Mouse (Mus musculus): ENCODE measurements around the gene Lipc. TPM values are rescaled to one million over a fixed set of nuclear protein-coding genes. Genes with fewer than 3 reads are reported as not detected.
A peak's percentile ranks its signal among the peaks of the same experiment; 100 is the strongest.

Lipc gene
- under 1 TPM in 1 of 2 experiments, not detected in 1; 0.25 TPM for total RNA-seq (2021)

DNA sequence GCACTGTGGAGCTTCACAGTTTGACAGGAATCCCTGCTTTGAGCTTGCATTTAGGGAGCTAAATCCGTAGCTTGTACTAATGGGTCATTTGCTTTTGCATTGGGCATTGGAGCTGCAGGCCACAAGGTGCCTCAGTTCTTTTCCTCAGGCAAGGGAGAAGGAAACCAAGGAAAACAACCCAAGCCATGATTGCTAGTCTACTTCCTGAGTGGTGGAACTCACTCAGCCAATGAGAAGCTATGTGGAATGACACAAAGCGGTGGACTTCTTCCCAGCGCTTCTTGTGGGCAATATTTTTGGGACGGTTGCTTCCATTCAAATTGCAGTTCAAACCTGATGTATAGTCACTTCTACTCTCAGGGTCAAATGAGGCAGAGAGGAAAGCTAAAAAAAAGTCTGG, at the start of gene Lipc:
Lipc (minus strand) TSS at position 101 of the 400 bp plus-strand sequence.
- no peak for DNase-seq

DNA sequence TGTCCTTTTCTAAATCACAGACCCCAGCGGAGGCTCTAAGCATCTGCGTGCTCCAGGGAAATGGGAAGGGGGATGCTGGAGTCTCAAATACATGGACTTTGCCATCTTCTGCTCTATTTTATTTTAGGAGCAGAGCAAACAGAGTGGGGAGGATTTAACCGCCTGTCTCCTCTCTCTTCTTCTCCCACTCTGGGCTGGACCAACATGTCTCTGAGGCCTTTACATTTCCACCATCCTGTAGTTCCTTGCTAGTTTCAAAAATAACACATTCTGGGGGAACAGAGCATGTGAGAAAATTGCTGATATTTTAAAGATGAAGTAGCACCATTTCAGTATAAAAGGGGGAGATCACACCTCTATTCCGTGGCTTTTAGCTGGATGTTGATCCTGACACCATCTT, 47.1 kb upstream of the Lipc start:
- DNase-seq: no peak

DNA sequence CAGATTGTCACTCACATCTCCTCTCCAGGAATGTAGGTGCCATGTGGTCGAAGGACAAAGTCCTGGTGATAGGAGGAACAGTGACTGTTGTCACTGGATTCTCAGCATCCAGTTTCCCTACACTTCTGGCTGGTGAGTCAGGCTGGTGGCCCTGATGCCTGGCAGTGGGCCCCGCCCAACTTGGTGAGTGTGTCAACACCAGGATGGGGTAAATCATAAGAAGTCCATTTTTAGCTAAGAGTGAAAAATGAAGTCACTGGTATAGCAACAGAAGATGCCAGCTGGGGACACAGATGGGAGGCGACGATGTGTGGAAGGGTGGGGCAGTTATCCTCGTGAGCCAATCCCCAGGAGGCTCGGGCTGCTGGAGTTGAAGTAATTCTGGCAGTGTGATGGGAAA, 46.7 kb upstream of the Lipc start:
- peak; percentile 53 to 54 for DNase-seq

DNA sequence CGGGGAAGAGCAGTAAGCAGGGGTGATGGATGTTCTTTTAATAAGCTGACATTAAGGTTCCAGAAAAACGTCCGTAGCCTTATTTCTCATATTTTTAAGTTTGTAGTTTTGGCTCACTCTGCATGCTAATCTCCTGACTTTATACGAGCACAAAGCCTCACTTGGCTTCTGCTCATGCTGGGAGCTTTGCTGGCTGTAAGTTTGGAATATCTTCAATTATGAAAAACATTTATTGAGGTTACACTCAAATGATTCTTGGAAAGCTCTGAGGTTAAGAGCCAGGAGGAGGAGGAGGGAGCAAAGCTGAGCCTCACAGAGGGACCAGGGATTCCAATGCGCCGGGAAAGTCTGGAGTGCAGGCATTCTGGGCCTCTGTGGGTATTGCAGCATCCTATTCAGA, 41.3 kb upstream of the Lipc start:
- no peak for DNase-seq

DNA sequence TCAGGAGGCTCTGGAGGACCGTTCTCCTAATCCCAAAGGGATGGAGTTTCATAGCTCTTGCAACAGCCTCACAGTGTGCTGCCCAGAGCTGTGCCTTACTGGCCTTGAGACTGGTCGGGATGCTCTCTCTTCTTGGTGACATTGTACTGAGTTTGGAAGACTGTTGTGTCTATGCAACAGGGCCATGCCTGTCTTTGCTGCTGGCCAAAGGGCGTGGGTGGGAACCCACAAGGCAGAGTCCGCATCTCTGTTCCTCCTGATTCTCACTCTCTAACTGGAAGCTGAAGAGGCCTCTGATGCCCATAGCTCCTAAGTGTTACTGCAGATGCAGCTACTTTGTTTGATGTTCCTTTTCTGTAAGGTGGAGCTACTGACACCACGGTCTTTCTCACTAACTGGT, 39.4 kb upstream of the Lipc start:
- DNase-seq: no peak

DNA sequence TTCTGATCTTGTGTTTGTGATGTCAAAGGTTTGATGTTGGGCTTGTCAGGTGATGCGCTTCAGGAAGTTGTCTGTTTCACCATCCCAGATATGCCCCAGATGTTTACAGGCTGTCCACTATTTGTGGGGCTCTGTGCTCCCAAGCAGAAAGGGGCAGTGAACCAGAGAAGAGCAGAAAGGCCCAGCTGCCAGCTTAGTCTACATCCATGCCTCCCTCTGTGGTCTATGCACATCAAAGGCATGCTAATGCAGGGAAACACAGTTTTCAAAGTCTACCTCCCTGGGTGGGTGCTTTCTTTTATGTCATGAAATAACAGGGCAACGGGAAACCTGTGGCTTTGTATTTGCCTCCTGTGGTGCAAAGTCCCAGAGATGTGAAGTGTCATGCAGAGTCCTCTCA, 35.2 kb upstream of the Lipc start:
- DNase-seq: no peak

DNA sequence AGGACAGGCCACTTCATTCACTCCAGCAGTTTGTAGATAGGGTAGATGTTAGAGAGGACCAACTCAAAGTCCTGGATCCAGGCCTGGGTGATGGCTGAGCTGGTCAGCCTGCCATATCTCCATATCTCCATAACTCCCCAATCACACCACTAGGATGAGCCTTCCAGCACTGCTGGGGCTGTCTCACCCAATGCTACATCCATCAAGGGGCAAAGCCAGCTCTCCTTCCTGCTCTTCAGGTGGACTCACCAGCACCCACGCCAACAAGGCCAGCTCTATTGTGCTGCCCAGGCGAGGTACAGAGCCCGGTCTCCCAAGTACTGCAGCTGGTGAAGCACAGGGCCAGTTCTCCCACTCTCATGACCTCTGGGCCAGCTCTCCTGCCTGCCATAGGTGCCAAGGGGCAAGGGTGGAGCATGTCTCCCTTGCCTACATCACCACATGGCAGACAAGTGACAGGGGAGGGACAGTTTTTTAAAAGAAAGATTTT, 31.0 kb upstream of the Lipc start:
- DNase-seq: no peak

DNA sequence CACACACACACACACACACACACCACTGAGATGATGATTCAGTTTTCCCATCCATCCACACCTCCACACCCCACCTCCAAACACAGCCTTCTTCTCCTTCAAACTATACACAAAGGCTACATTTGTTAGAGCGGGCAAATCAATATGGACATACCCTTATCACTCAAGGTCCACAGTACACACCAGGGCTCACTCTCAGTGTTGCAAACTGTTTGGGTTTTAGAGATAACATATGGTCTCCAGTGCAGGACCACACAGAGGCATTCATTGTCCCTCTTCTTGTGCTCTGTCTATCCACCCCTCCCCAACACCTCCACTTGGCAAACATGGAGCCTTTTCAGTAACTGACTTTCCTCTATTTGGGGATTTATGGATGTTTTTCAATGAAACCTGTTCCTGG, 29.7 kb upstream of the Lipc start:
- DNase-seq: no peak

DNA sequence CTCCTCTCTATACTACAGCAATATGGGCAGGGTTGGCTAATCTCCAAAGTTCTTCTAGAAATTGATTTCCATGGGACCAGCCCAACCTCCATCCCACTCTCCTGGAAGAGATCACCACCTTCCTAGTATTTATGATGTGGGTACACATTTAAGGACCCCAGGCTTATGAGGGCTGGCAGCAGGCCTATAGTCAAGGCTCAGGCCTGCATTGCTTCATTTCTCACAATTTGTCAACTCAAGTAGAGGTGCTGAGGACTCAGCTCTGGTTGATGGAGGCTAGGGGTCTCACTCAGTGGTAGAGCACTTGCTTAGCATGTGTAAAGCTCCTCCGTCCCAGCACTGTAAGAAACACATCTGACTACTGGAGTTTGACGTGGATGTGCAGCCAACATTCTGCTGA, 27.6 kb upstream of the Lipc start:
- no peak for DNase-seq

DNA sequence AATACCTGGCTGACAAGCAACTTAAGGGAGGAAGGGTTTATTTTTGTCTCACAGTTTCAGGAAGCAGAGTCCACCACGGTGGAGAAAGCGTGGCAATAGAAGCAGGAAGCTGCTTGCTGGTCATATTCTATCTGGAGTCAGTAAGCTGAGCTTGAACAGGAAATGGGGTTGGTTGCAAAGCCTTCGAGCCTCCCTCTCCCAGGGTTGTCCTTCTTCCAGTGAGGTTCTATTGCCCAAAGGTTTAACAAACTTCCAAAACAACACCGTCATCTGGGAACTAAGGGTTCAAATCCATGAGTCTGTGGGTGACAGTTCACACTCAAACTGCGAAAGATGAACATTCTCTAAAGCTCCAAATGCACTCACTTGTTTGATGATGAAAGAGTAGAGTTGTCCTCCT, 27.1 kb upstream of the Lipc start:
- DNase-seq: no peak

DNA sequence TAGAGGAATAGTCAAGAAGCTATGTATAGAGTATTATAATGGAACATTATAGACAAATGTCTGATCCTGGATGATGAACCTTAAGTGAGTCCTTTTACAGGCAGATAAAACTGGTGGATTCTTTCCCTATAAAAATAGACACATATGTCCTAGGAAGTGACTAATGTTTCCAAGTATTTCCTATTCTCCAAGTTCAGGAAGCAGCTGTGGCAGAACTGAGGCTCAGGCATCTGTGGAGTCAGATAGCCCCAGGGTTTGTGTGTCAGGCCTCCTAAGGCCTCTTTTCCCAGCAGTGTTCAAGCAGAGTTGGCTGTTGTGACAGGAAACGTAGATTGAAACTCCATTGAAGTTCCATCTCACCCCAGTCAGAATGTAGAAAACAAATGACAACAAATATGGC, 25.4 kb upstream of the Lipc start:
- no peak for DNase-seq

DNA sequence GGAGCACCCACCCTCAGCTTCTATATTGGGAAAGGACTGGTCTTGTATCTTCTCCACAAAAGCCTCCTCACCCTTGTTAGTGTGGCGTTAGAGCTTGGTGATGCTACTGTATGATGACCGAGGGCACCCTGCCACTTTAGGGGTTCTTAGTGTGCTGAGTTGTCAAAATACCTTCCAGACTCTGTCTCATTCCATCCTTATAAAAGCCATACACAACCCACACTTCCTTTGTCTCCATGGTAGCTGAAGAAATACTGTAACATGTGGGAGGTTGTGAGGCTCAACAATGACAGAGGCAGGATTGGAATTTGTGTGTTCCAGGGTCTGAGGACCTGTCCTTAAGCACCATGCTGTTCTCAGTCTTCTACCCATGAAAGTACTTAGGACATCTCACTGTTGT, 23.9 kb upstream of the Lipc start:
- DNase-seq: no peak

DNA sequence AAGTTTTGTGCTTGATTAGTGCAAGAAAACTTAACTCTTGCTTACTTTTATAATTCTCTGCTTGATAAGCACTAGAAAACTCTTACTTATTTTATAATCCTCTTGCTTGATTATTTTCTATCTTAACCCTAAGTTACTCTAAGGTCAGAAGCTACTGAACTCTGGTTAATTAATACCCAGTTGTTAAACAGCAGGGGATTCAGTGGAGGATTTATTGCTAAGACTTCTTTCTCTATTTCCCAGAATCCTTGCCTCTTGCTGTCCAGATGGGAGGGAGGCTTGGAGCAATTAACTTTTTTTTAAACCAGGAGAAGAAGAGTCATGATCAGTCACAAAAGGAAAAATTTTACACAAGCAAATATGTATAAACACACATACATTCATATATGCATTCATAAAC, 21.3 kb upstream of the Lipc start:
- DNase-seq: no peak

DNA sequence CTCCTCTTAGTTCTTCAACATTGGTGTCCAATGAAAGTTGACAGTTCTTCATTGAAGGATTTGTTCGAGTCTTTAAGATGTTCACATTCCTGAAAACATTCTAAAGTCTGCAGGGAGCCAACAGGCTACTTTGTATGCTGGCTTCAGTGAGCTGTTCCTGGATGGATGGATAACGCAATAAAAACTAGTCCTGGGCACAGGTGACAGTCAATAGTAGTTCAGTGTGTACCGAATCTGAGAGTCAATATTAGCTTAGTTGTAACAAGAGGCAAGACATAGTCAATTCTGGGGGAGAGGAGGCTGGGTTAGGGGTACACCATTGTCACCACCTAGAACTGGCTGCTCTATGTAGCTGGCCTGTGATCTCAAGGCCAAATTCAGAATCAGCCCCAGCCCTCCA, 17.2 kb upstream of the Lipc start:
- DNase-seq: no peak

DNA sequence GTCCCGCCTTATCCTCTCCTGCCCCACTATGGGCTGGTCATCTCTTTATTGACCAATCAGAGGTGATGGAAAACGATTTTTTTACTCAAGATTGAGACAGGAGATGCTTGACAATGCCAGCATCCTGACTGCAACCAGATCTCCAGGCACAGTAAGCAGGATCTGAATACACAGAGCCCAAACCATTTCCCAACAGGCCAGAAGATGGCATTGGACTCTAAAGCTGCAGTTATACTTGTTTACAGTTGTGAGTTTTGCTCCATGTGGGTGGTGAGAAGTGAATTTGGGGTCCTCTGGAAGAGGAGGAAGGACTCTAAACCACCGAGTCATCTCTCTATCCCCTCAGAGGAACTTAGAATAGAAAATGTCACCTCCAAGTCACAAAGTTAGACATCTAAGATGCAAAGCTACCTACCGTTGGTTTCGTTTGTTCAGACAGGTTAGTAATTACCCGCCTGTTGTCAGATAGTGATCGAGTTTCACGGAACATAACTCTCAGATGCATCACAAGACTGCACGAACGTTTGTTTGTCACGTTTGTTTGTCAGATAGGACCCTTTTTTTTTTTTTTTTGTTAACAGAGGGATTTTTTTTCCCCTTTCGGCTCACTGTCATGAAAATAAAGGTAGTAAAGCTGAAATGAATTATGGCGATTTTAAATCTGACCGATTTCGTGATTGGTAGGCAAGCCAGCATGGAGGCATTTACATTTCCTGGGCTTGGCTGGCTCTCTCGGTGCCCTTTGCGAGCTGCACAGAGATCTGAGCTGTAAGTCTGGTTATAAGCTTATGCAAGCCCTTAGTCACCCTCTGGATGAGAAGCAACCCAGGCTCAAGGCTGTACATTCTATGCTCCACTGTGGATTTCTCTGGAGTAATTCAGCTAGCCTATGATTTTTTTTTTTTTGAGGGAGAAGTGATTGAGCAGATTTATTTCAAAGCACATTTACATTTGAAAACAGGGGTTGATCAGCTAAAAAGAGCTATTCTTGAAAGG, 14.3 kb upstream of the Lipc start:
- DNase-seq: no peak

DNA sequence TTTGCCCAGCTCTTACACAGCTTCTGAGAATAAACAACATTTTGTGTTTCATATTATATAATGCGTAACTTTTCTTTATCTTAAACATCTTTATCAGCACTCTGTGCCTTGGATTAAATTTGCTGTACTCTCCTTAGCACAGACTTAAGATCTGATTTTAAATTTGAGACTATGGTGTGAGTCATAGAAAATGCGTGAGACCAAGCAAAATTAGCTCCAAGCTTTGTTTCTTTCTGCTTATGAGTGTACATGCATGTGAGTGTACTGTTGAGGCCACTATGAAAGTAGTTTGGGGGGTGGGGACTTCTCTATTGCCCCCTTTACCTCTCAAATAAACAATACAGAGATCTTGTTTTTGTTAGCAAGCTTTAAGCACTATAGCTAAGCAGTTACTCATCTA, 13.4 kb upstream of the Lipc start:
- no peak for DNase-seq

DNA sequence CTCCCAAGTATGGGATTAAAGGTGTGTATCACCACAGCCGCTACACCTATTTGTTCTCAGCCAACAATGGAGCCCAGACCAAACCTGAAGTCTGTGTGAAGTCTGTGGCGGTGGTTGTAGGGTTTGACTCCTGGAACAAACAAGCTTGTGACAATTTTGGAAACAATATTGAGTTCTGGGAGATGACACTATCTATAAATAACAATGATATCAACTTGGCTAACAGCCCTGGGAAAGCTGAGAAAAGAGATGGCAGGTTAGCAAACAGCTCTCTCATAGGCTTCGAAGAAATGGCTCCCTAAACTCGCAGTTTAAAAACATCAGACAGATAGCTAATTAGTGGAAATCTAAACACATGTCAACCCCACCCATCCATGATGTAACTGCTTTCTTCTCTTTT, 13.0 kb upstream of the Lipc start:
- DNase-seq: no peak

DNA sequence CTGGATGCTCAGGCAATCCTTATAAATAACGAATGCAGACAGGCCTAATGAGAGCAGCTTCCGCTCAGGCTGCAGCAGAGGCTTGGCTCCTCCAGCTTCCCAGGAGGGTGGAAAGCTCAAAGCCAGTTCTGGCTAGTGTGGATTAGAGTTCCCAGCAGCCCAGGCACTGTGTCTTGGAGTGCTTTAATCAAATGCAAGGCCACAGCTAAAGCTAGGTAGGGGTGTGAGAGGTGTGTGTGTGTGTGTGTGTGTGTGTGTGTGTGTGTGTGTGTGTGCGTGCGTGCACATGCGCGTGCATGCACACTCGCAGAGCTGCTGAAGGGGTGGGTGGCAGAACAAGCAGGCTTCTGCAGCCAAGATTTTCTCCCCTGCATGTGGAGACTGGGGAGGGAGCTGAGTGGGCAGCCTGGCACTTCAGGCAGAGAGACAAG, 11.4 kb upstream of the Lipc start:
- DNase-seq: peak; percentile 39 to 45

DNA sequence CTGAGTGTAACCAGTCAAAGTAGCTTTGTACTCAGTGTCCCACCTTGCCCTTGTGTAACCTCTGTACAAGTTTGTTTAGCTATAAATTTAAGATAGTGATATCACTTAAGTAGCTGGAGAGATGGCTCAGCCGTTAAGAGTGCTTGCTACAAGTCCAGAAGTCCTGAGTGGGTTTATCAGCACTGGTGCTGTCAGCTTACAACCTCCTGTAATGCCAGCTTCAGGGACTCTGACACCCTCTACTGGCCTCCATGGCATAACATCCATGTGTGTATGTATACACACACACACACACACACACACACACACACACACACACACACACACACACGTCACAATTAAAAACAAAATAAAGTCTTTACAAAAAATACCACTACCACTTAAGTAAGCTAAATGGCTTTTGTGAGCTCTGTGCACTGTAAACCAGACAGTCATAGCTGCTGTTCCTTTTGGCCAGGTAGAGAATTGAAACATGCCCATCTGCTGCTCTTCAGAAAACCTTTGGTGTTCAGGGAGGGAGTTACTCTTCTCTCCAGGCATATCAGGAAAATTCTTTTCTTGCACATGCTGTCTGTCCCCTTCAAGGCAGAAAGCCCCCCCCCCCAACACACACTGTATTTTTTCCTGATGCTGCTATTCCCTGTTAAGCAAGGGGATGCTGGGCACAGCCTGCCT, 10.9 kb upstream of the Lipc start:
- no peak for DNase-seq

DNA sequence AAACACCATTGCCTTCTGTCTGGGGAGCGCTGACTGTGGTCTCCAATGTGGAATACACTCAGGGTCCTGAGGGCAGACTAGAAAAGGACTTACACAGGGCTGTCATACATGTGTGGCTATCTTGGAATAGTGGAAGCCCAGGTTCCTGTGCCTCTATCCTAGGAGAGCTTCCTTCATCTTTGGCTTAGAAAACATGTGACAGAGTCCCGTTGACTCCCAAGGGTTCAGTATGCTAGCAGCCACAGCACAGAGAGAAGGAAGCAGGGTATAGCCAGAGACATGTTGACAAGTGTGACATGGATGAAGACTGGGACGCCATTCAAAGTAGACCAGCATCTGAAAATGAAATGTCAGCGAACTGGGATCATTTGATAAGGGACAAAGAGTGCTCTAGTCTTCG, 8.3 kb upstream of the Lipc start:
- no peak for DNase-seq

DNA sequence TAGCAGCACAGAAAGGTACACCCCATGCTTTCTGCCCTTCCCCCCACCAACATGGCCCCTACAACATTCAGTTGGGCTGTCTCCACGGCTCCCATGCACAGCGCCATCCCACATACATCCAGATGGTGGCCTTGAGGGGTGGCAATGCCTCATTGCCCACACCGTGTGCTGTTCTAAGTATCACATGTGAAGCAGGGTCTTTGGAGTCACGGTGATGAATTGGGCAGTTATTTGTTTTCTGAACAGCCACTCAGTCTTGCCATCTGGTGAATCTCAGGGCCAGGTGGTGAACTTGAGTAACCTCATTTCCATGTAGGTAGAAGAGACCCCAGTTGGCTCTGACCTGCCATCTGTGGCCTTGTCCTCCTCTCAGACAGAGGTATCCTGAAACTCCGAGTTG, 7.8 kb upstream of the Lipc start:
- no peak for DNase-seq

DNA sequence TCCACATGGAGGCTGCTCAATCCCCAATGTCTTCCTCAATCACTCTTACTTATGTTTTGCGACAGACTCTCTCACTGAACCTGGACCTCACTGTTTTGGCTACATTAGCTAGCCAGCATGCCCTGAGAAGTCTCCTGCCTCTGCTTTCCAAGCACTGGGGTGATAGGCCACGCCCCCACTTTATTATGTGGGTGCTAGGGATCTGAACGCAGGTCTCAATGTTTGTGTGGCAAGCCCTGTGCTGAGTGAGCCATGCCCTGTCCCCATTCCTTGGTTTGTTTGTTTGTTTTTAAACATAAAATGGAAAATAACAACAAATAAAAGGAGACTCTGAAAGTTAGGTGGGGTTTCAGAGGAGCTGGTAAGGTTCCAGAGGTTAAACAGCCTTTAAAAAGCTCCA, 7.4 kb upstream of the Lipc start:
- DNase-seq: no peak

DNA sequence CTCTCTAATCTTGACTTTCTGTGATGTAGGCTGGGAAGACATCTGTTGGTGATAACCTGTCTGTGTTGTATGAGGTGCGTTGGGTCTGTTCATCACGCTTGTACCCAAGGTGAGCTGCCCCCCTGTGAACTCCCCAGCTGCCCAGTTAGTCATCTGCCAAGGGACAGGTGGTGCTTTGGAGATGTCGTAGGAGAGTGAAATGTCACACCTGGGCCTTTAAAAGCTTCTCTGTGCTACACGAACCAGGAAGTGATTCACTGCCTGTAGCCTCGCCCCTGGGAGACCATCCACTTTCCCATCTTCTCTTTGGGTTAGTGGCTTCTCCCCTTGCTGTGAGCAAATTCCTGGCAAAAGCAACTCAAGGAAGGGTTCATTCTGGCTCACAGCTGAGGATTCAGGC, 6.4 kb upstream of the Lipc start:
- DNase-seq: no peak

DNA sequence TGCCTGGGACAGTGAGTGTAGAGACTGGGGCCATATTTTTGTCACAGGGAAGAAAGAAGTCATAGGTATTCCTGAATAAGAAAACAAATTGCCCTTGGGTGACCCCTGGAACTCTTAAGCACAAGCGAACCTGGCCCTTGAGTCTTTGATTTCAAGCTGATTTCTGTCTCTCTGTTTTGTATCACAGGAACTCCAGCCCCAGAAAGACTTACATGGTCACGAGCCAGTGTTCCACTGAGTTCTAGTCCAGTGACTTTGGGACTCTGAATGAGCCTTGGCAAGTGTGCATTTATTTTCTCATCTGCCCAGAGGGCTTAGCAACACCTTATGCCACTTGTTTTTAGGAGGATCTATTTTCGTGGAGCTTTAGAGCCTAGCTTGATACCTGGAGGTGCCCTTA, 5.7 kb upstream of the Lipc start:
- DNase-seq: no peak

Data from layer of hippocampus, postnatal 36 days (tissue).